Mouse (Mus musculus) bone marrow, adult 2 months (tissue): Measurements from ENCODE around the gene March10. TPM values are rescaled to one million over a fixed set of nuclear protein-coding genes. Genes with fewer than 3 reads are reported as not detected.

Source experiments
- H3K27ac ChIP-seq: fragments of 200-500 bp; 2 replicates; pipeline ENCODE4 v1.5.1; 2012; ENCODE audit warnings: low read depth, mild to moderate bottlenecking, control low read depth, inconsistent platforms, low read length; ENCODE audit not compliant: control insufficient read depth, poor library complexity, insufficient read depth
- H3K4me1 ChIP-seq: fragments of 200-500 bp; 2 replicates; pipeline ENCODE4 v1.6.1; 2011; ENCODE audit warnings: low read length; ENCODE audit not compliant: control insufficient read depth, insufficient read depth
- H3K4me3 ChIP-seq: fragments of 200-500 bp; replicated peaks from 2 replicates; pipeline ENCODE3; 2011; ENCODE audit warnings: mild to moderate bottlenecking, low read depth, low read length, control low read depth; ENCODE audit not compliant: control insufficient read depth
- CTCF ChIP-seq: fragments of 200-500 bp; IDR thresholded peaks from 2 replicates; pipeline ENCODE4 v1.5.1; 2011; ENCODE audit warnings: low read length, control low read depth; ENCODE audit not compliant: control insufficient read depth, insufficient read depth
- POLR2A ChIP-seq: fragments of 200-500 bp; IDR thresholded peaks from 2 replicates; pipeline ENCODE4 v1.6.1; 2011; ENCODE audit warnings: low read depth, mild to moderate bottlenecking, control low read depth, low read length, borderline replicate concordance; ENCODE audit not compliant: control insufficient read depth
- WGBS: fragments of 180-500 bp; shearing (Covaris S2); methylation state at CpG from one replicate; pipeline ENCODE4 v1.1.7; 2018; 5-methylcytosine and 5-hydroxymethylcytosine counted together
- polyA plus RNA-seq: library from polyadenylated mRNA; stranded (reverse); fragments of >200 nt; gene quantifications from 2 replicates; pipeline ENCODE4 v1.2.4, GENCODE M21; 2011; ENCODE audit warnings: low replicate concordance; ENCODE audit not compliant: missing spikeins, insufficient read depth, insufficient read length

March10 gene
- polyA plus RNA-seq, 1 experiment, result not detected

GRCm38 (mm10) chr11:105315296-105315695, 141.2 kb downstream of the March10 start:
- no peak for TF ChIP-seq CTCF
- no peak for TF ChIP-seq POLR2A
- no peaks in the 10 kb centered on the region for H3K4me1 ChIP-seq
- WGBS, result 75% methylated on average over 8 of the region's 8 CpGs
- no peak overlapping the region for H3K27ac ChIP-seq
- H3K4me3 ChIP-seq, result no peak overlapping the region

GRCm38 (mm10) chr11:105313633-105314014, 142.9 kb downstream of the March10 start:
- Histone ChIP-seq H3K4me1 (no peaks in the 10 kb centered on the region), H3K27ac (no peak overlapping the region), H3K4me3 (no peak overlapping the region)
- WGBS, result 50% methylated on average over 8 of the region's 8 CpGs
- TF ChIP-seq CTCF, result no peak
- no peak for TF ChIP-seq POLR2A

GRCm38 (mm10) chr11:105312972-105313632, 143.4 kb downstream of the March10 start:
- WGBS, result 17% methylated on average over 10 of the region's 10 CpGs
- no peaks in the 10 kb centered on the region for H3K4me1 ChIP-seq
- TF ChIP-seq POLR2A, result no peak
- no peak for TF ChIP-seq CTCF
- H3K4me3 ChIP-seq, result no peak overlapping the region
- no peak overlapping the region for H3K27ac ChIP-seq

GRCm38 (mm10) chr11:105312311-105312942, 144.1 kb downstream of the March10 start:
- 55% methylated on average over 12 of the region's 12 CpGs for WGBS
- H3K4me3 ChIP-seq, result no peak overlapping the region
- TF ChIP-seq POLR2A (no peak), CTCF (no peak)
- no peak overlapping the region for H3K27ac ChIP-seq
- no peaks in the 10 kb centered on the region for H3K4me1 ChIP-seq

- TF ChIP-seq POLR2A (no peak), CTCF (no peak)
- WGBS, result 9% methylated on average over 24 of the region's 24 CpGs
- no peak overlapping the region for H3K27ac ChIP-seq
- H3K4me1 ChIP-seq, result no peaks in the 10 kb centered on the region
- H3K4me3 ChIP-seq, result no peak overlapping the region
Observed at GRCm38 (mm10) chr11:105311291-105311975, 145.1 kb downstream of the March10 start.

Other genes with a start within 250 kb of the March10 start
- gene Mrc2, start 164.1 kb downstream of the March10 start, polyA plus RNA-seq, result 3.0 and 3.1 TPM in 2 replicates
- 2.1 and 5.7 TPM in 2 replicates for gene Tanc2, start 133.3 kb upstream of the March10 start, polyA plus RNA-seq